In genomic region chr3:116953366-116953765, GRCm38 (mm10) we compare ENCODE assay signal across 27 mouse cellular contexts. TPM values are rescaled to one million over a fixed set of nuclear protein-coding genes. Genes with fewer than 3 reads are reported as not detected.
"Had no signal": no experiment of that assay in that cellular context is flagged by ENCODE, and none has a peak within 500 bp of the region (broad histone marks: within the 10 kb centered on the region; RNA-seq: fewer than 3 reads in every experiment).

No protein-coding gene starts in this region.

- DNase-seq: kidney, postnatal 25 days; lung, adult 2 months; lung, postnatal 14 days; lung, postnatal 4 days; midbrain, embryonic 14.5 days; thymus, adult 18-20 months; thymus, postnatal 36 days had no signal

- H3K4me2 ChIP-seq: limb, embryonic 13.5 days; liver, embryonic 11.5 days; liver, embryonic 15.5 days; midbrain, embryonic 11.5 days had no signal

- H3K4me3 ChIP-seq: limb, embryonic 10.5 days; limb, embryonic 13.5 days; liver, embryonic 15.5 days had no signal

- H3K27me3 ChIP-seq: limb, embryonic 13.5 days; liver, embryonic 15.5 days had no signal

- H3K36me3 ChIP-seq: limb, embryonic 10.5 days; limb, embryonic 13.5 days; liver, embryonic 15.5 days had no signal

- H3K27ac ChIP-seq: kidney, postnatal 0 days; limb, embryonic 10.5 days; limb, embryonic 13.5 days; liver, embryonic 15.5 days had no signal

- H3K9me3 ChIP-seq: limb, embryonic 10.5 days; limb, embryonic 13.5 days; liver, embryonic 15.5 days had no signal

- H3K9ac ChIP-seq: limb, embryonic 13.5 days; liver, embryonic 15.5 days had no signal

- H3K4me1 ChIP-seq: limb, embryonic 10.5 days; limb, embryonic 13.5 days had no signal

RNA-seq across cellular contexts. Expression of gene 4930455H04Rik, which starts 14.7 kb away (rescaled TPM):
- total RNA-seq: layer of hippocampus, postnatal 25 days; left cerebral cortex, adult 18-20 months; left cerebral cortex, postnatal 25 days; megakaryocyte progenitor cell, adult 5-6 weeks; megakaryocyte-erythroid progenitor cell, adult 5-6 weeks; midbrain, postnatal 0 days had no signal
- polyA plus RNA-seq: kidney, embryonic 14.5 days; kidney, postnatal 0 days; limb, embryonic 10.5 days; limb, embryonic 13.5 days; liver, embryonic 11.5 days; liver, embryonic 15.5 days; lung, adult 2 months; lung, embryonic 16.5 days; midbrain, embryonic 11.5 days; midbrain, embryonic 14.5 days; midbrain, postnatal 0 days; neural tube, embryonic 11.5 days; neural tube, embryonic 14.5 days; small intestine, adult 2 months; spleen, adult 2 months; stomach, embryonic 16.5 days; urinary bladder, adult 2 months had no signal

RNA-seq across cellular contexts. Expression of gene Palmd, which starts 15.4 kb away (rescaled TPM):
- total RNA-seq: megakaryocyte progenitor cell, adult 5-6 weeks; megakaryocyte-erythroid progenitor cell, adult 5-6 weeks had no signal
